Mouse (Mus musculus) leukemia stem cell, adult 10-12 weeks (primary cell): ENCODE data around the gene Arsb. TPM values are rescaled to one million over a fixed set of nuclear protein-coding genes. Genes with fewer than 3 reads are reported as not detected.

Experiments
- polyA plus RNA-seq: library from polyadenylated mRNA; stranded (reverse); fragments of >175 nt; gene quantifications from 2 replicates; pipeline ENCODE4 v1.2.3, GENCODE M21; 2012; ENCODE audit warnings: low replicate concordance

Gene Arsb
- polyA plus RNA-seq, result 10.2 and 13.6 TPM in 2 replicates

GRCm38 (mm10) chr13:93771588-93772278, at the start of gene Arsb:
Gene Arsb (plus strand): TSS chr13:93771630.

Other genes with a start within 250 kb of the Arsb start
- not detected in 2 replicates for gene Bhmt, start 133.7 kb upstream of the Arsb start, polyA plus RNA-seq
- gene Bhmt2, start 97.3 kb upstream of the Arsb start, polyA plus RNA-seq, result not detected in 2 replicates
- not detected in 2 replicates for gene Dmgdh, start 97.2 kb upstream of the Arsb start, polyA plus RNA-seq